Mouse (Mus musculus) hindbrain, embryonic 16.5 days (tissue): Measurements from ENCODE around the gene Olig2. TPM values are rescaled to one million over a fixed set of nuclear protein-coding genes. Genes with fewer than 3 reads are reported as not detected.

Source experiments
- ATAC-seq: fragments of 200-750 bp; cut with Nextera tagmentation; 2 replicates; pipeline ENCODE4 v1.8.0; 2017; ENCODE audit warnings: moderate TSS enrichment, moderate library complexity
- H3K27ac ChIP-seq: fragments of 300-500 bp; sonication (generic); 2 replicates; pipeline ENCODE4 v1.5.1; 2014; ENCODE audit warnings: low read depth, mild to moderate bottlenecking, control low read depth, low read length, moderate library complexity
- H3K27me3 ChIP-seq: fragments of 300-500 bp; sonication (generic); replicated peaks from 2 replicates; pipeline ENCODE4 v1.6.1; 2014; ENCODE audit warnings: low read length; ENCODE audit not compliant: control insufficient read depth, insufficient read depth
- H3K36me3 ChIP-seq: fragments of 300-500 bp; sonication (generic); 2 replicates; pipeline ENCODE4 v1.6.1; 2014; ENCODE audit warnings: mild to moderate bottlenecking, low read length, moderate library complexity, mixed read lengths; ENCODE audit not compliant: control insufficient read depth, insufficient read depth
- H3K4me1 ChIP-seq: fragments of 300-500 bp; sonication (generic); 2 replicates; pipeline ENCODE4 v1.6.1; 2014; ENCODE audit warnings: low read depth, low read length; ENCODE audit not compliant: control insufficient read depth, insufficient read depth
- H3K4me2 ChIP-seq: fragments of 300-500 bp; sonication (generic); 2 replicates; pipeline ENCODE4 v1.6.1; 2014; ENCODE audit warnings: mild to moderate bottlenecking, low read length, control low read depth, moderate library complexity
- H3K4me3 ChIP-seq: fragments of 300-500 bp; sonication (generic); 2 replicates; pipeline ENCODE4 v1.5.1; 2014; ENCODE audit warnings: mild to moderate bottlenecking, low read length, control low read depth, moderate library complexity
- H3K9ac ChIP-seq: fragments of 300-500 bp; sonication (generic); 2 replicates; pipeline ENCODE4 v1.6.1; 2014; ENCODE audit warnings: low read depth, mild to moderate bottlenecking, control low read depth, low read length, moderate library complexity
- H3K9me3 ChIP-seq: fragments of 300-500 bp; sonication (generic); 2 replicates; pipeline ENCODE4 v1.6.1; 2014; ENCODE audit warnings: mild to moderate bottlenecking, low read length, moderate library complexity; ENCODE audit not compliant: control insufficient read depth
- WGBS: fragments of 180-500 bp; shearing (Covaris S2); extraction: QIAGEN DNeasy Blood & Tissue Kit; methylation state at CpG from one replicate; pipeline ENCODE4 v1.1.7; 2014; 5-methylcytosine and 5-hydroxymethylcytosine counted together
- polyA plus RNA-seq: library from polyadenylated mRNA; unstranded; fragments of >200 nt; fragmentation: Nextera tagmentation; extraction: Ambion mirVana; gene quantifications from 2 replicates; pipeline ENCODE4 v1.2.1, GENCODE M21; 2015

Olig2 gene
- polyA plus RNA-seq, 1 experiment from 2014 or later = 6.1 TPM

GRCm38 (mm10) chr16:91202989-91203388 lies 22.3 kb upstream of the Olig2 start:
- peak; percentile 45; the same call in 1 of the 2 replicates for ATAC-seq
- 80% methylated on average over 3 of the region's 3 CpGs for WGBS
- Histone ChIP-seq H3K9me3 (0 out of 2 replicates have a peak, but pooled peaks cover 2% of the 10 kb centered on the region), H3K4me1 (no peaks in the 10 kb centered on the region), H3K36me3 (no peaks in the 10 kb centered on the region), H3K4me3 (no peak overlapping the region), H3K27me3 (peaks cover 17% of the 10 kb centered on the region), H3K9ac (no peak overlapping the region), H3K27ac (no peak overlapping the region), H3K4me2 (no peak overlapping the region)

- H3K27ac ChIP-seq = no peak overlapping the region
Observed at GRCm38 (mm10) chr16:91206371-91206770, 18.9 kb upstream of the Olig2 start.

GRCm38 (mm10) chr16:91217077-91217476 lies 8.2 kb upstream of the Olig2 start:
- peaks cover 9% of the 10 kb centered on the region; the same call in 1 of the 2 replicates for H3K9me3 ChIP-seq
- H3K36me3 ChIP-seq = no peaks in the 10 kb centered on the region
- no peak for ATAC-seq
- H3K4me1 ChIP-seq = peaks cover 8% of the 10 kb centered on the region
- no peak overlapping the region for H3K9ac ChIP-seq
- no peak overlapping the region for H3K27ac ChIP-seq
- no peak overlapping the region for H3K4me2 ChIP-seq
- no peak overlapping the region for H3K4me3 ChIP-seq
- peaks cover 78% of the 10 kb centered on the region for H3K27me3 ChIP-seq
- 42% methylated on average over 6 of the region's 6 CpGs for WGBS

More at GRCm38 (mm10) chr16:91206371-91206770, 18.9 kb upstream of the Olig2 start:
- H3K4me1 ChIP-seq = no peaks in the 10 kb centered on the region
- no peaks in the 10 kb centered on the region for H3K36me3 ChIP-seq
- no peak for ATAC-seq
- 0 out of 2 replicates have a peak, but pooled peaks cover 2% of the 10 kb centered on the region for H3K9me3 ChIP-seq
- H3K4me2 ChIP-seq = no peak overlapping the region
- 50% methylated on average over 1 of the region's 1 CpGs for WGBS
- no peak overlapping the region for H3K9ac ChIP-seq
- peaks cover 26% of the 10 kb centered on the region for H3K27me3 ChIP-seq
- H3K4me3 ChIP-seq = no peak overlapping the region

- peaks cover 14% of the 10 kb centered on the region for H3K4me1 ChIP-seq
- WGBS = 74% methylated on average over 6 of the region's 6 CpGs
- H3K9ac ChIP-seq = no peak overlapping the region
- peaks cover 78% of the 10 kb centered on the region for H3K27me3 ChIP-seq
- H3K9me3 ChIP-seq = peaks cover 9% of the 10 kb centered on the region; the same call in 1 of the 2 replicates
- H3K4me3 ChIP-seq = no peak overlapping the region
- no peak for ATAC-seq
- H3K4me2 ChIP-seq = no peak overlapping the region
- H3K27ac ChIP-seq = no peak overlapping the region
- no peaks in the 10 kb centered on the region for H3K36me3 ChIP-seq
Observed at GRCm38 (mm10) chr16:91217948-91218347, 7.3 kb upstream of the Olig2 start.

- Histone ChIP-seq H3K4me1 (peaks cover 19% of the 10 kb centered on the region), H3K4me2 (no peak overlapping the region), H3K36me3 (no peaks in the 10 kb centered on the region), H3K9ac (no peak overlapping the region), H3K9me3 (peaks cover 9% of the 10 kb centered on the region; the same call in 1 of the 2 replicates), H3K4me3 (no peak overlapping the region), H3K27ac (no peak overlapping the region), H3K27me3 (peaks cover 73% of the 10 kb centered on the region)
- WGBS = 11% methylated on average over 14 of the region's 14 CpGs
- ATAC-seq = no peak
Observed at GRCm38 (mm10) chr16:91219246-91219645, 6.0 kb upstream of the Olig2 start.

GRCm38 (mm10) chr16:91222171-91222642 lies 3.0 kb upstream of the Olig2 start:
- Histone ChIP-seq H3K4me3 (peak overlapping the region; percentile 29), H3K4me1 (peaks cover 31% of the 10 kb centered on the region), H3K27ac (peak overlapping the region; percentile 66), H3K9ac (peak overlapping the region; percentile 47), H3K27me3 (peaks cover 81% of the 10 kb centered on the region), H3K9me3 (peaks cover 3% of the 10 kb centered on the region; the same call in 1 of the 2 replicates), H3K4me2 (peak overlapping the region; percentile 44), H3K36me3 (no peaks in the 10 kb centered on the region)
- WGBS = under 1% methylated on average over 25 of the region's 25 CpGs
- peak; percentile 51 for ATAC-seq

GRCm38 (mm10) chr16:91222643-91223271 lies 2.5 kb upstream of the Olig2 start:
- H3K4me3 ChIP-seq = peak overlapping the region; percentile 29
- peak overlapping the region; percentile 66 for H3K27ac ChIP-seq
- peaks cover 79% of the 10 kb centered on the region for H3K27me3 ChIP-seq
- H3K4me2 ChIP-seq = peak overlapping the region; percentile 44
- ATAC-seq = peak; percentile 58
- H3K9me3 ChIP-seq = peaks cover 3% of the 10 kb centered on the region; the same call in 1 of the 2 replicates
- H3K36me3 ChIP-seq = no peaks in the 10 kb centered on the region
- H3K4me1 ChIP-seq = peaks cover 32% of the 10 kb centered on the region
- peak overlapping the region; percentile 8 for H3K9ac ChIP-seq
- WGBS = 0% methylated on average over 27 of the region's 27 CpGs

GRCm38 (mm10) chr16:91223327-91224067 lies 1.8 kb upstream of the Olig2 start:
- H3K9me3 ChIP-seq = no peaks in the 10 kb centered on the region
- H3K27ac ChIP-seq = peak overlapping the region; percentile 66
- 2% methylated on average over 35 of the region's 35 CpGs for WGBS
- no peaks in the 10 kb centered on the region for H3K36me3 ChIP-seq
- H3K4me3 ChIP-seq = peak overlapping the region; percentile 29
- H3K4me1 ChIP-seq = peaks cover 32% of the 10 kb centered on the region
- peak overlapping the region; percentile 44 for H3K4me2 ChIP-seq
- H3K27me3 ChIP-seq = peaks cover 74% of the 10 kb centered on the region
- ATAC-seq = no peak
- peak overlapping the region; percentile 13 for H3K9ac ChIP-seq

GRCm38 (mm10) chr16:91224068-91224402 lies 1.2 kb upstream of the Olig2 start:
- 7% methylated on average over 10 of the region's 10 CpGs for WGBS
- H3K4me1 ChIP-seq = peaks cover 32% of the 10 kb centered on the region

More at GRCm38 (mm10) chr16:91224068-91224402, 1.2 kb upstream of the Olig2 start:
- Histone ChIP-seq H3K4me2 (peak overlapping the region; percentile 44; the same call in 1 of the 2 replicates), H3K4me3 (no peak overlapping the region), H3K9ac (no peak overlapping the region), H3K9me3 (no peaks in the 10 kb centered on the region), H3K36me3 (no peaks in the 10 kb centered on the region), H3K27ac (no peak overlapping the region), H3K27me3 (peaks cover 69% of the 10 kb centered on the region)
- ATAC-seq = no peak
